Mouse (Mus musculus): ENCODE results near the gene Olfr1111. TPM values are rescaled to one million over a fixed set of nuclear protein-coding genes. Genes with fewer than 3 reads are reported as not detected.
"Not testable (repeated sequence)": the region's sequence is repeated elsewhere in the genome, so short reads cannot be mapped to it uniquely, and the experiment has no call there.

Olfr1111 gene
- total RNA-seq (2014; fragmentation: Nextera tagmentation) = not detected in 2 replicates
- not detected in 2 replicates for total RNA-seq (2017)

- no peak for ATAC-seq (replicated peaks; ENCODE audit: low FRiP score, low TSS enrichment, poor library complexity, severe bottlenecking)
Measured at GRCm38 (mm10) chr2:87152524-87152923, at the start of gene Olfr1111. TSS of gene Olfr1111 (minus strand) at chr2:87152624.

DNA sequence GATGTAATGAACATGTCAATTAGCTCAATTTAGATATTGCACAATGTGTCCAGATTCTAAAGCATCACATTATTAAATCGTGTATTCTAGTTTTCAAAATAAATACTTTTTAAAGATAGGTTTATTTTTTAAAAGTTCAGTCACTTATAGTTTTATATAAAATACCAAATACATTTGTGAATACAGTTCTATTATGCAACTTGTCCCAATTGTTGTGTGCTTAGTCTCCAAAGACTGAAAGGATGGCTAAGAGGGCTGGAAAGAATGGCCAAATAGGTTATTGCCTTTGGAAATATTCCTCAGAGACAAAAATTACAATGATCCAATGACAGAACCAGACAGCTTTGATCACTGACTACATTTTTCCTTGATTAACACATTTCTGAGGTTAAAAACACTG lies 35.1 kb upstream of the Olfr1111 start, which contains the start of gene Olfr1112:
TSS of gene Olfr1112 (plus strand) at position 301 of the 400 bp plus-strand sequence.
- ATAC-seq (replicated peaks; ENCODE audit: low FRiP score, low TSS enrichment, poor library complexity, severe bottlenecking) = no peak

- not testable (repeated sequence) for ATAC-seq (replicated peaks; ENCODE audit: low FRiP score, low TSS enrichment, poor library complexity, severe bottlenecking)
Measured at GRCm38 (mm10) chr2:87167731-87168130, 15.3 kb upstream of the Olfr1111 start.

DNA sequence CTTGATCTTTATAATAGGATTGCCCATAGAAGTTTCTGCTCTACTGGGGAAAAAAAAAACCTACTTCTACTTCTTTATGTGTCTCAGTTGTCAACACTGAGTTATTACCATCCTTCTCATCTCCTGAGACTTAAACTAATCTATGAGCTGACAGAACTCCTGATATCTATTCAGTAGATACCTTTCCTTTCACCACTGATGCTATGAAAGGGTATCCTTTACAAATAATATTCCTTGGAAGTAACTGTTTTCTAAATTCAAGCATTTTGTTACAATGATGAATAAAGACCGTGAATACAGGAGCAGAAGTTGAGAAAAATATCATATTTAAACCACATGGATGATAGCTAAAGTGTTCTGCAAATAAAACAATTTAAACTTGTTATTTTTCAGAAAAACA lies 12.2 kb downstream of the Olfr1111 start, which contains the start of gene Olfr1110:
TSS of gene Olfr1110 (minus strand) at position 101 of the 400 bp plus-strand sequence.
- ATAC-seq (replicated peaks; ENCODE audit: low FRiP score, low TSS enrichment, poor library complexity, severe bottlenecking) = no peak

- ATAC-seq (replicated peaks; ENCODE audit: low FRiP score, low TSS enrichment, poor library complexity, severe bottlenecking) = no peak
Measured at GRCm38 (mm10) chr2:87114467-87114866, 38.0 kb downstream of the Olfr1111 start, which contains the start of gene Olfr259. TSS of gene Olfr259 (minus strand) at chr2:87114567.

Other genes starting within 250 kb of the Olfr1111 start
- gene Olfr1098, start 228.1 kb downstream of the Olfr1111 start, total RNA-seq (2014; fragmentation: Nextera tagmentation) = not detected in 2 replicates
- gene Olfr1098, start 228.1 kb downstream of the Olfr1111 start, total RNA-seq (2017) = not detected in 2 replicates
- gene Olfr1099, start 191.9 kb downstream of the Olfr1111 start, total RNA-seq (2014; fragmentation: Nextera tagmentation) = not detected in 2 replicates
- not detected in 2 replicates for gene Olfr1099, start 191.9 kb downstream of the Olfr1111 start, total RNA-seq (2017)
- gene Olfr1100, start 172.7 kb downstream of the Olfr1111 start, total RNA-seq (2014; fragmentation: Nextera tagmentation) = not detected in 2 replicates
- gene Olfr1100, start 172.7 kb downstream of the Olfr1111 start, total RNA-seq (2017) = not detected in 2 replicates
- gene Olfr1101, start 161.4 kb downstream of the Olfr1111 start, total RNA-seq (2014; fragmentation: Nextera tagmentation) = not detected in 2 replicates
- gene Olfr1101, start 161.4 kb downstream of the Olfr1111 start, total RNA-seq (2017) = not detected in 2 replicates
- gene Olfr1102, start 154.2 kb downstream of the Olfr1111 start, total RNA-seq (2014; fragmentation: Nextera tagmentation) = not detected in 2 replicates
- not detected in 2 replicates for gene Olfr1102, start 154.2 kb downstream of the Olfr1111 start, total RNA-seq (2017)
- not detected in 2 replicates for gene Olfr1104, start 125.5 kb downstream of the Olfr1111 start, total RNA-seq (2014; fragmentation: Nextera tagmentation)
- gene Olfr1104, start 125.5 kb downstream of the Olfr1111 start, total RNA-seq (2017) = not detected in 2 replicates
- gene Olfr1105, start 116.1 kb downstream of the Olfr1111 start, total RNA-seq (2014; fragmentation: Nextera tagmentation) = not detected in 2 replicates
- not detected in 2 replicates for gene Olfr1105, start 116.1 kb downstream of the Olfr1111 start, total RNA-seq (2017)
- gene Olfr1106, start 100.4 kb downstream of the Olfr1111 start, total RNA-seq (2014; fragmentation: Nextera tagmentation) = not detected in 2 replicates
- gene Olfr1106, start 100.4 kb downstream of the Olfr1111 start, total RNA-seq (2017) = not detected in 2 replicates
- gene Olfr1107, start 76.8 kb downstream of the Olfr1111 start, total RNA-seq (2014; fragmentation: Nextera tagmentation) = not detected in 2 replicates
- gene Olfr1107, start 76.8 kb downstream of the Olfr1111 start, total RNA-seq (2017) = not detected in 2 replicates
- not detected in 2 replicates for gene Olfr1109, start 56.6 kb downstream of the Olfr1111 start, total RNA-seq (2014; fragmentation: Nextera tagmentation)
- gene Olfr1109, start 56.6 kb downstream of the Olfr1111 start, total RNA-seq (2017) = not detected in 2 replicates
- gene Olfr259, start 38.1 kb downstream of the Olfr1111 start, total RNA-seq (2014; fragmentation: Nextera tagmentation) = not detected in 2 replicates
- gene Olfr259, start 38.1 kb downstream of the Olfr1111 start, total RNA-seq (2017) = not detected in 2 replicates
- gene Olfr1110, start 12.3 kb downstream of the Olfr1111 start, total RNA-seq (2014; fragmentation: Nextera tagmentation) = not detected in 2 replicates
- not detected in 2 replicates for gene Olfr1110, start 12.3 kb downstream of the Olfr1111 start, total RNA-seq (2017)
- gene Olfr1112, start 35.2 kb upstream of the Olfr1111 start, total RNA-seq (2014; fragmentation: Nextera tagmentation) = not detected in 2 replicates
- not detected in 2 replicates for gene Olfr1112, start 35.2 kb upstream of the Olfr1111 start, total RNA-seq (2017)
- gene Olfr1113, start 56.3 kb upstream of the Olfr1111 start, total RNA-seq (2014; fragmentation: Nextera tagmentation) = not detected in 2 replicates
- gene Olfr1113, start 56.3 kb upstream of the Olfr1111 start, total RNA-seq (2017) = not detected in 2 replicates
- gene Olfr1115, start 95.4 kb upstream of the Olfr1111 start, total RNA-seq (2014; fragmentation: Nextera tagmentation) = not detected in 2 replicates
- gene Olfr1115, start 95.4 kb upstream of the Olfr1111 start, total RNA-seq (2017) = not detected in 2 replicates
- gene Olfr1116, start 114.9 kb upstream of the Olfr1111 start, total RNA-seq (2014; fragmentation: Nextera tagmentation) = not detected in 2 replicates
- gene Olfr1116, start 114.9 kb upstream of the Olfr1111 start, total RNA-seq (2017) = not detected in 2 replicates
- gene Olfr1118, start 155.0 kb upstream of the Olfr1111 start, total RNA-seq (2014; fragmentation: Nextera tagmentation) = not detected in 2 replicates
- not detected in 2 replicates for gene Olfr1118, start 155.0 kb upstream of the Olfr1111 start, total RNA-seq (2017)
- not detected in 2 replicates for gene Olfr1120, start 202.2 kb upstream of the Olfr1111 start, total RNA-seq (2014; fragmentation: Nextera tagmentation)
- gene Olfr1120, start 202.2 kb upstream of the Olfr1111 start, total RNA-seq (2017) = not detected in 2 replicates
- gene Olfr1121, start 217.3 kb upstream of the Olfr1111 start, total RNA-seq (2014; fragmentation: Nextera tagmentation) = not detected in 2 replicates
- gene Olfr1121, start 217.3 kb upstream of the Olfr1111 start, total RNA-seq (2017) = not detected in 2 replicates
- gene Olfr1122, start 233.2 kb upstream of the Olfr1111 start, total RNA-seq (2014; fragmentation: Nextera tagmentation) = not detected in 2 replicates
- gene Olfr1122, start 233.2 kb upstream of the Olfr1111 start, total RNA-seq (2017) = not detected in 2 replicates